Mouse (Mus musculus): Measurements from ENCODE around the gene Mul1.

The Mul1 gene

DNA sequence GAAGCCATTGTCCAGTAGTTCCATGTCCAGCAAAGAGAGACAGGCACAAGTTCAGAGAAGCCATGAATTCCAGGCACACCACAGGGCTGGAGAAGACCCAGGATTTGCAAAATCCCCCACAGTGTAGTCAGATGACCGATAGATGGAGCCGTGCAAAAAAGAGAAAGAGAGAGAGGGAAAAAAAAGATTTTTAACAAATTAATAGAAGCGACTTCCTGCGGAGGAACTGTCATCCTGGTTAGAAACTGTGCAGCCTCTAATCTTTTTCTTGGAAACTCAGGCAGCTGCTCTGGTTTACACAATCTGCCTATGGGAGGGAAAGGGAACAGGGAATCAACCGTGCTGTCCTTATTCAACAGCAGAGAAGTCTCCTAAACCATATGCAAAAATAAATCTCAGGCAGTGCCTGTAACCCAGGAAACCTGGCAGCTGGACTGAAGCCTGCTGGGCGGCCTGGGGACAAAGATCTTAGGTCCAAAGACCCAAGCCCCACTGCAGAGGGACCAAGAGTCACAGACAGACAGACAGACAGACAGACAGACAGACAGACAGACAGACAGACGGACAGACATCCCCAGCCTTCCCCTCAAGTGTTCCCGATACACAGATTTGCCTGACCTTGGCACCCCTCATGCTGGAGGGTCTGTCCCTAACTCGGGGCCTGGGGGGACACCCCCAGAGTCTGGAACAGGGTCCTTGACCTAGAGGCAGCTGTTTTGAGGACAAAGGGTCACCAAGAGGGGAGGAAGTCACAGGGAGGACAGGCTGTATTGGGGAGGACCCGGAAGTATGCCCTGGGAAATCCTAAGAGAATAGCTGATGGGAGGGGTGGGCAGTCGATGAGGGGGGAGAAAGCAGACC lies 28.7 kb downstream of the Mul1 start:
- DNase-seq (ENCODE audit: low spot score), result no peak

GRCm38 (mm10) chr4:138463832-138464487 lies 29.5 kb downstream of the Mul1 start:
- DNase-seq (ENCODE audit: low spot score), result no peak

DNA sequence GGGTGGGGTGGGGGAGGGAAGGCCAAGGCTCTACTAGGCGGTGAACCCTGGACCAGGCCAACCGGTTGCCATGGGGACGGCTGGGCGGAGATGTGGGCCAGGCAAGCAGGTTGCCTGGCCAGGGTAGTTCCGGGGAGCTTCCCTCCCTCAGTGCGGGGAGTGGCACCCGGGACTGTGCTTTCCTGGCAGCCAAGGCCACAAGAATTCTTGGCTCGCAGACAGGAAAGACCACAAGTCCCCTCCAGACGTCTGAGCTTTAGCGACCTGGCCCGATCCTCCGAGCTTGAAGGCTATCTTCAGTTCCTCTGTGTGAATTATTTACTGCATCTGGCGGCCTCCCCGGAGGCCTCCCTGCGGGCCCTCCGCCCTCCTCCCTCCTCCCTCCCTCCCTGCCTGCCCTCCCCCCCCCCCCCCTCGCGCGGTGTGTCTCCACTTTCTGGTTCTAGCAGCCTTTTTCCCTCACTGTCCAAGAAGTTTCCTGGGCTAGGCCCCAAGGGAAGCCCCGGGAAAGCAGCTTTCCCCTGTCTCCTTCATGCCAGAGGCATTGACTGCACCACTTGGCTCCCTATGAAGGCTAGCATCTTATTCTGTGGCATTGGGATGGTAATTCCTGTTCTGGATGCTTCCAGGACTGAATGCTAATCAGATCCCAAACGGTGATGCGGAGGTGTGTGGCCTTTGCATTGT lies 30.3 kb downstream of the Mul1 start:
- DNase-seq (ENCODE audit: low spot score), result no peak

DNA sequence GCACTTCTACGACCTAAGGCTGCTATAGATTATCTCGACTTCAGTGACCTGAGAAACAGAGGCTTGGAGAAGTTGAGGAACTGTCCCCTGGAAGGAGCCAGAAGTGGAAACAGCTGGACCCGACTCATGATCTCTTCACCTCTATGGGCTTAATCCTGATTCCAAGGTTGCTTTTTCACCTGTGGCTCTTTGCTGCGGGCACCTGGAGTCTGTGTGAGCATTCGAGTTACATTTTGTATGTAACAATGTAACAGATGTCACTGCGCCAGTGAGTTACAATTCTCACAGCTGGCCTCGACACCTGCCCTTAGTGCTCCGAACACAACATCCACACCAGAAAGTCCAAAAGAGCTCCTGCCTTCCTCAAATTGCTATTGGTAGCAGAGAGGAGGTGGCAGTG lies 31.0 kb downstream of the Mul1 start:
- DNase-seq (ENCODE audit: low spot score), result no peak

DNA sequence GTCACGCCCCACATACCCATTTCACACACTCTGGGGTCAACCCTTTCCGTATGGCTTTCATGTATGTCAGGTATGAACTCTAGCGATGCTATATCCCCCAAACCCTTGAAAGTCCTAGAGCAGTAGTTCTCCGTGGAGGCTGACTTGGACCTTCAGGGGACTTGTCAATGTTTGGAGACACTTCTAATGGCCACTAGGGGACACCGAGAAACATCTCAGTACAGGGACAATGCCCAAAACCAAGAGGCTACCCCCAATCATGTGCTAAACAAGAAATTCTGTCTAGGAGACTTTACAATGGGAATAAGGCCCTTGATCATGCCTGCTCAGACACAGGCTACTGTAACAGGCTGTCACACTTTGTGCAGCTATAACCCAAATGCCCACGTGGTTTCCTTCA lies 32.2 kb downstream of the Mul1 start:
- no peak for DNase-seq (ENCODE audit: low spot score)

- DNase-seq (ENCODE audit: low spot score), result no peak
These were observed 33.0 kb downstream of the Mul1 start for GRCm38 (mm10) chr4:138467451-138467850.

- no peak for DNase-seq (ENCODE audit: low spot score)
These were observed 34.6 kb downstream of the Mul1 start for GRCm38 (mm10) chr4:138469080-138469479.

GRCm38 (mm10) chr4:138471241-138471640 lies 36.8 kb downstream of the Mul1 start:
- no peak for DNase-seq (ENCODE audit: low spot score)

DNA sequence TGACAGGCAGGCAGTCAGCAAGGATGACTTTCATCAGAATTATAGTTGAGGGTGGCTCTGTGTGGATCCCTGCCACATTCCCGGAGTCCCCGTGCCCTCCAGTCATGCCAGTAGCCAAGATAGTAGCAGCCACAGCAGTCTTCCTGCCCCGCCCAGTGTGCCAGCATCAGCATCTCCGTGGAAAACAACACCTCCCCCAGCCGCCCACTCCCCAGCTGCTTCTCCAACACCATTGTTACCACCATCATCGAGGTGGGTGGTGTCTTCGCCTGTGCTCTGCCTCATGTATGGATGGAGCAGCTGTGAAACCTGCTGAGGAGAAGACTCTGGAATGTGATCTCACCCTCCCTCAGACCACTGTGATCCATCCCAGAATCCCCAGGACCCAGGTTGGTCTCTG lies 45.1 kb downstream of the Mul1 start:
- DNase-seq (ENCODE audit: low spot score), result no peak

DNA sequence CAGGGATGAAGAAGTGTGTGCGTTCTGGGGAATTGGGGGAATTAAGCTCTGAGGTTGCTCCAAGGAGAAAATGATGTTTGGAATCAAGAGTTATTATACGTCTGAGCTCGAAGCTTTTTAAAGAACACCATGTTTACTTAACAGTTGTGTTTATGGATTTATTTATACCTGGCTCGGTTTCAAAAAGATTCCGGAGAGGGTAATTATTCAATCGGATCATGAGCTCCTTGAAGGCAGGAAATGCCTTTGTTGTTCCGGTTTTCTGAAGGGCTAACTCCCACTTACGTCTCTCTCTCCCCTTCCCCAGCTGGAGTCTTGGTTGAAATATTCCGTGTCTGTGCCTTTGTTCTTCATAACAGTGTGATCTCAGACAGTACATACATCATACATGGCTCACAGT lies 46.5 kb downstream of the Mul1 start:
- no peak for DNase-seq (ENCODE audit: low spot score)

DNA sequence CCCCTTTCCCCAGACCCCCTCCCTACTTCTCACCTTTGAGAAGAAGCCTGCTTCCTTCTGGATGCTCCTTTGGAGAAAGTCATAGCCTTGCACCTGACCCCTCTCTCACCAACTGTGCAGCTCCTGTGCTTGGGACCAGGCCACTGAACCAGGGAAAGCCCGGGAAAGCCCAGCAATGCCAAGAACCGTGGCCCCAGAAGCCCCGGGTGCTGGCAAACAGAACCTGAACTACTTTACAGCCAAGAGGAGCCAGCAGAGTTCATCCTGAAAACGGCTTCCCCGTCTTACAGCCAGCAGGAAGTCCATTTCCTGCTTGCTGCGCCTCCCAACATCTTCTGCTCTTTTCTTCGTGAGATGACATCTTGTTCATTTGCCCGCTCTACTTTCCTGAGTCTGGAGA lies 48.2 kb downstream of the Mul1 start:
- no peak for DNase-seq (ENCODE audit: low spot score)

DNA sequence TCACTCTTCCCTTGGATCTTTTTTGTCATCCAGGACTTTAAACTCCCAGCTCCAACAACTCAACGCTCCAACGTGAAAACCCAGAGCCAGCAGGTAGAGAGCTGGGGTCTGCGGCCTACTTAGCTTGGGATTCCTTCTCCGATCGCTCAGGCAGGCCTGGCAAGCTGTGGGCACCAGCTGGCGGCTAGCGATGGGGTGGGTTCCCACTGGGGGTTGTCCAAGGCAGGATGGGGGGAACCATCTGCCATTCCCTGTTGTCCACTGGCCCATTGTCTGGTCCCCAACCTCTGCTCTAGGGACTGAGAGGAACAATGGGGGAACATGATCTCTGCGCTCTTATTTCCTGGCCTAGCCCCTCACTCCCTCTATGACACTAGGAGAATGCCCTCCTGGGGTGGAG lies 53.8 kb downstream of the Mul1 start:
- DNase-seq (ENCODE audit: low spot score), result no peak

- no peak for DNase-seq (ENCODE audit: low spot score)
These were observed 56.6 kb downstream of the Mul1 start for GRCm38 (mm10) chr4:138491088-138491487.
